Mouse (Mus musculus): ENCODE measurements around the gene Bin2. TPM values are rescaled to one million over a fixed set of nuclear protein-coding genes. Genes with fewer than 3 reads are reported as not detected.
"Not testable (repeated sequence)": the region's sequence is repeated elsewhere in the genome, so short reads cannot be mapped to it uniquely, and the experiment has no call there.

Gene Bin2
- polyA plus RNA-seq, 1 experiment, result 135 TPM

- Histone ChIP-seq H3K4me3 (ENCODE audit: insufficient read depth, low read length) (peak within 1 kb of the TSS; percentile 90), H3K4me1 (ENCODE audit: control insufficient read depth, insufficient read depth, low read length) (peaks cover 22% of the 10 kb centered on the region)
- TF ChIP-seq CTCF (IDR thresholded peaks at IDR 0.05; ENCODE audit: low read depth, low read length), result no peak
- 0 out of 2 replicates have a peak, but pooled peaks have one; percentile 52 for TF ChIP-seq POLR2A (IDR thresholded peaks at IDR 0.05; ENCODE audit: borderline replicate concordance, low read depth, low read length)
Measured at GRCm38 (mm10) chr15:100614996-100615824, 54.1 kb downstream of the Bin2 start, which contains the start of gene Dazap2. Gene Dazap2 (plus strand): TSS chr15:100615349.

GRCm38 (mm10) chr15:100614218-100614995, 54.9 kb downstream of the Bin2 start:
- TF ChIP-seq POLR2A (IDR thresholded peaks at IDR 0.05; ENCODE audit: borderline replicate concordance, low read depth, low read length), result no peak
- TF ChIP-seq CTCF (IDR thresholded peaks at IDR 0.05; ENCODE audit: low read depth, low read length), result no peak
- Histone ChIP-seq H3K4me1 (ENCODE audit: control insufficient read depth, insufficient read depth, low read length) (peaks cover 26% of the 10 kb centered on the region), H3K4me3 (ENCODE audit: insufficient read depth, low read length) (peak overlapping the region; percentile 89), H3K27ac (ENCODE audit: insufficient read depth, low read depth, low read length) (peak overlapping the region; percentile 86)

More at GRCm38 (mm10) chr15:100614996-100615824, 54.1 kb downstream of the Bin2 start, which contains the start of gene Dazap2:
- H3K27ac ChIP-seq (ENCODE audit: insufficient read depth, low read depth, low read length), result peak within 1 kb of the TSS; percentile 89

GRCm38 (mm10) chr15:100613584-100613983, 55.8 kb downstream of the Bin2 start:
- Histone ChIP-seq H3K27ac (ENCODE audit: insufficient read depth, low read depth, low read length) (no peak overlapping the region), H3K4me3 (ENCODE audit: insufficient read depth, low read length) (no peak overlapping the region), H3K4me1 (ENCODE audit: control insufficient read depth, insufficient read depth, low read length) (peaks cover 20% of the 10 kb centered on the region)
- no peak for TF ChIP-seq POLR2A (IDR thresholded peaks at IDR 0.05; ENCODE audit: borderline replicate concordance, low read depth, low read length)
- peak; percentile 65 for TF ChIP-seq CTCF (IDR thresholded peaks at IDR 0.05; ENCODE audit: low read depth, low read length)

GRCm38 (mm10) chr15:100612432-100612831, 56.9 kb downstream of the Bin2 start:
- TF ChIP-seq POLR2A (IDR thresholded peaks at IDR 0.05; ENCODE audit: borderline replicate concordance, low read depth, low read length) (no peak), CTCF (IDR thresholded peaks at IDR 0.05; ENCODE audit: low read depth, low read length) (peak; percentile 38; the same call in 1 of the 2 replicates)
- H3K27ac ChIP-seq (ENCODE audit: insufficient read depth, low read depth, low read length), result no peak overlapping the region
- peaks cover 15% of the 10 kb centered on the region for H3K4me1 ChIP-seq (ENCODE audit: control insufficient read depth, insufficient read depth, low read length)
- no peak overlapping the region for H3K4me3 ChIP-seq (ENCODE audit: insufficient read depth, low read length)

- Histone ChIP-seq H3K4me1 (ENCODE audit: control insufficient read depth, insufficient read depth, low read length) (peaks cover 15% of the 10 kb centered on the region), H3K27ac (ENCODE audit: insufficient read depth, low read depth, low read length) (no peak overlapping the region), H3K4me3 (ENCODE audit: insufficient read depth, low read length) (no peak overlapping the region)
- TF ChIP-seq CTCF (IDR thresholded peaks at IDR 0.05; ENCODE audit: low read depth, low read length) (no peak), POLR2A (IDR thresholded peaks at IDR 0.05; ENCODE audit: borderline replicate concordance, low read depth, low read length) (no peak)
Measured at GRCm38 (mm10) chr15:100611951-100612350, 57.4 kb downstream of the Bin2 start.

GRCm38 (mm10) chr15:100606677-100607076, 62.7 kb downstream of the Bin2 start:
- H3K27ac ChIP-seq (ENCODE audit: insufficient read depth, low read depth, low read length); H3K4me3 ChIP-seq (ENCODE audit: insufficient read depth, low read length); H3K4me1 ChIP-seq (ENCODE audit: control insufficient read depth, insufficient read depth, low read length): not testable (repeated sequence)

GRCm38 (mm10) chr15:100601669-100602068, 67.7 kb downstream of the Bin2 start:
- TF ChIP-seq POLR2A (IDR thresholded peaks at IDR 0.05; ENCODE audit: borderline replicate concordance, low read depth, low read length) (no peak), CTCF (IDR thresholded peaks at IDR 0.05; ENCODE audit: low read depth, low read length) (no peak)
- peaks cover 9% of the 10 kb centered on the region for H3K4me1 ChIP-seq (ENCODE audit: control insufficient read depth, insufficient read depth, low read length)
- no peak overlapping the region for H3K27ac ChIP-seq (ENCODE audit: insufficient read depth, low read depth, low read length)
- H3K4me3 ChIP-seq (ENCODE audit: insufficient read depth, low read length), result no peak overlapping the region

GRCm38 (mm10) chr15:100600696-100601272, 68.6 kb downstream of the Bin2 start:
- Histone ChIP-seq H3K4me1 (ENCODE audit: control insufficient read depth, insufficient read depth, low read length) (peaks cover 9% of the 10 kb centered on the region), H3K4me3 (ENCODE audit: insufficient read depth, low read length) (no peak overlapping the region; the same call in 1 of the 2 replicates)

GRCm38 (mm10) chr15:100600047-100600695, 69.2 kb downstream of the Bin2 start:
- TF ChIP-seq POLR2A (IDR thresholded peaks at IDR 0.05; ENCODE audit: borderline replicate concordance, low read depth, low read length) (no peak), CTCF (IDR thresholded peaks at IDR 0.05; ENCODE audit: low read depth, low read length) (peak; percentile 27; the same call in 1 of the 2 replicates)
- Histone ChIP-seq H3K4me1 (ENCODE audit: control insufficient read depth, insufficient read depth, low read length) (peaks cover 9% of the 10 kb centered on the region), H3K4me3 (ENCODE audit: insufficient read depth, low read length) (peak overlapping the region; percentile 66), H3K27ac (ENCODE audit: insufficient read depth, low read depth, low read length) (no peak overlapping the region)

More at GRCm38 (mm10) chr15:100600696-100601272, 68.6 kb downstream of the Bin2 start:
- no peak for TF ChIP-seq CTCF (IDR thresholded peaks at IDR 0.05; ENCODE audit: low read depth, low read length)
- TF ChIP-seq POLR2A (IDR thresholded peaks at IDR 0.05; ENCODE audit: borderline replicate concordance, low read depth, low read length), result no peak
- H3K27ac ChIP-seq (ENCODE audit: insufficient read depth, low read depth, low read length), result no peak overlapping the region
